Mouse (Mus musculus): ENCODE measurements around the gene Cd300ld3.
"Not testable (repeated sequence)": the region's sequence is repeated elsewhere in the genome, so short reads cannot be mapped to it uniquely, and the experiment has no call there.

Gene Cd300ld3

GRCm38 (mm10) chr11:115054537-115054936 lies 6.3 kb upstream of the Cd300ld3 start:
- no peak for DNase-seq (ENCODE audit: low spot score in 2 of 2)

- no peak for DNase-seq (ENCODE audit: low spot score in 2 of 2)
These were observed 4.8 kb upstream of the Cd300ld3 start for GRCm38 (mm10) chr11:115052991-115053390.

- no peak for DNase-seq (ENCODE audit: low spot score in 2 of 2)
These were observed 4.0 kb upstream of the Cd300ld3 start for GRCm38 (mm10) chr11:115052206-115052605.

GRCm38 (mm10) chr11:115049282-115049895 lies 1.2 kb upstream of the Cd300ld3 start:
- peak in 1 of 2 experiments; percentile 8 for DNase-seq (ENCODE audit: low spot score in 2 of 2)

GRCm38 (mm10) chr11:115037669-115038068 lies 10.5 kb downstream of the Cd300ld3 start, which contains the start of gene Cd300ld5:
Gene Cd300ld5 (minus strand): TSS chr11:115037769.
- not testable (repeated sequence) for DNase-seq (ENCODE audit: low spot score in 2 of 2)

GRCm38 (mm10) chr11:115026912-115027311 lies 21.3 kb downstream of the Cd300ld3 start, which contains the start of gene Cd300ld4:
Gene Cd300ld4 (minus strand): TSS chr11:115027012.
- DNase-seq (ENCODE audit: low spot score in 2 of 2), result not testable (repeated sequence)

GRCm38 (mm10) chr11:115016093-115016492 lies 32.1 kb downstream of the Cd300ld3 start, which contains the start of gene Cd300ld2:
Gene Cd300ld2 (minus strand): TSS chr11:115016193.
- DNase-seq (ENCODE audit: low spot score in 2 of 2), result not testable (repeated sequence)

- no peak for DNase-seq (ENCODE audit: low spot score in 2 of 2)
These were observed 44.1 kb downstream of the Cd300ld3 start for GRCm38 (mm10) chr11:115004070-115004469.

- no peak for DNase-seq (ENCODE audit: low spot score in 2 of 2)
These were observed 46.7 kb downstream of the Cd300ld3 start, which contains the start of gene Cd300c2 for GRCm38 (mm10) chr11:115001474-115002040. Gene Cd300c2 (minus strand): TSS chr11:115001880.
